Mouse (Mus musculus) myocyte (in vitro differentiated cells): ENCODE data around the gene Slitrk6.

Experiments
- CEBPB ChIP-seq: IDR thresholded peaks from 2 replicates; pipeline ENCODE4 v1.6.1; 2011; ENCODE audit warnings: mild to moderate bottlenecking, moderate library complexity; ENCODE audit not compliant: poor library complexity, insufficient read depth, severe bottlenecking
- E2F4 ChIP-seq: IDR thresholded peaks from one replicate; pipeline ENCODE4 v1.6.1; 2011; ENCODE audit warnings: mild to moderate bottlenecking, control low read depth, moderate library complexity; ENCODE audit not compliant: insufficient read depth
- MAX ChIP-seq: IDR thresholded peaks from one replicate; pipeline ENCODE4 v1.6.1; 2011; ENCODE audit warnings: low read depth, mild to moderate bottlenecking, control low read depth
- MYOD1 ChIP-seq, 3 experiments: IDR thresholded peaks; one replicate each; pipeline ENCODE4 v1.6.1; 2011; ENCODE audit warnings: control low read depth in 2 of 3, low read depth in 2 of 3, mild to moderate bottlenecking in 2 of 3, moderate library complexity in 1 of 3; ENCODE audit not compliant: insufficient read length in 2 of 3, control insufficient read depth in 1 of 3
- MYOG ChIP-seq, 3 experiments: IDR thresholded peaks; one replicate each; pipeline ENCODE4 v1.6.1; 2011; ENCODE audit warnings: control low read depth in 2 of 3, low read depth in 2 of 3, mild to moderate bottlenecking in 2 of 3; ENCODE audit not compliant: insufficient read length in 2 of 3, control insufficient read depth in 1 of 3, insufficient read depth in 1 of 3
- POLR2A ChIP-seq: IDR thresholded peaks from one replicate; pipeline ENCODE4 v1.6.1; 2011; ENCODE audit warnings: low read depth, mild to moderate bottlenecking, control low read depth, moderate library complexity; ENCODE audit not compliant: insufficient read length
- POLR2AphosphoS2 ChIP-seq: IDR thresholded peaks from one replicate; pipeline ENCODE4 v1.6.1; 2011; ENCODE audit warnings: low read depth, control low read depth; ENCODE audit not compliant: insufficient read length
- REST ChIP-seq: IDR thresholded peaks from one replicate; pipeline ENCODE4 v1.6.1; 2011; ENCODE audit warnings: mild to moderate bottlenecking, control low read depth, moderate library complexity; ENCODE audit not compliant: insufficient read depth, insufficient read length
- TCF12 ChIP-seq: IDR thresholded peaks from one replicate; pipeline ENCODE4 v1.6.1; 2011; ENCODE audit warnings: mild to moderate bottlenecking, control low read depth; ENCODE audit not compliant: poor library complexity, insufficient read depth, severe bottlenecking
- TCF3 ChIP-seq: IDR thresholded peaks from one replicate; pipeline ENCODE4 v1.6.1; 2011; ENCODE audit warnings: low read depth, control low read depth; ENCODE audit not compliant: insufficient read length
- USF1 ChIP-seq: IDR thresholded peaks from one replicate; pipeline ENCODE4 v1.6.1; 2011; ENCODE audit warnings: low read depth, mild to moderate bottlenecking, control low read depth, moderate library complexity

DNA sequence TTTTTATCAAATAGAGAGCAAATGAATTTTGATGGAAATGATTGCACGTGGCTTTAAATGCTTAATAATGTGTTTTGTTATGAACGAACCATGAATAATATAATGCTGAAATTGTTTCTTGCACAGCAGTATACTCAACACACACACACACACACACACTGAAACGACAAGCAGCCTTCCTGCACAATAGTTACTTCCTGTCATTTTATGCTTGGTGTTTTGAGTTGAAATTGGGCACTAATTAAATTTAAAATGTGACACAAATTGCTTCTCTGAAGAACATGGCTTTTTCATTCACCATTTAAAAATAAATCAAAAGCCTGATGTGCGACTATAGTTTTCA is 330 bp upstream of the Slitrk6 start:
- no peak for TF ChIP-seq POLR2A
- no peak for TF ChIP-seq E2F4
- TF ChIP-seq USF1, result no peak
- no peak for TF ChIP-seq MAX
- TF ChIP-seq CEBPB, result no peak
- no peak for TF ChIP-seq TCF12
- TF ChIP-seq MYOG (IDR thresholded peaks at IDR 0.05; ENCODE audit: control insufficient read depth in 1 of 3, insufficient read depth in 1 of 3, insufficient read length in 2 of 3, low read depth in 2 of 3), result no peak
- no peak for TF ChIP-seq TCF3
- TF ChIP-seq MYOD1 (IDR thresholded peaks at IDR 0.05; ENCODE audit: control insufficient read depth in 1 of 3, insufficient read length in 2 of 3, low read depth in 2 of 3), result no peak
- no peak for TF ChIP-seq POLR2AphosphoS2
- TF ChIP-seq REST, result no peak
